Mouse (Mus musculus) olfactory bulb, adult 2 months (tissue): ENCODE measurements around the gene Epop.

Experiments
- CTCF ChIP-seq: fragments of 200-500 bp; IDR thresholded peaks from 2 replicates; pipeline ENCODE4 v1.5.1; 2012; ENCODE audit warnings: low read depth, mild to moderate bottlenecking, low read length, moderate library complexity; ENCODE audit not compliant: insufficient read depth
- POLR2A ChIP-seq: fragments of 200-500 bp; IDR thresholded peaks from 2 replicates; pipeline ENCODE4 v1.6.1; 2012; ENCODE audit warnings: mild to moderate bottlenecking, low read depth, low read length, moderate library complexity; ENCODE audit not compliant: insufficient read depth

- no peak for TF ChIP-seq POLR2A
- TF ChIP-seq CTCF: no peak
These were observed 46.7 kb upstream of the Epop start for GRCm38 (mm10) chr11:97676050-97676754.
